Mouse (Mus musculus) skeletal muscle tissue, postnatal 0 days (tissue): ENCODE measurements around the gene Gm8113. TPM values are rescaled to one million over a fixed set of nuclear protein-coding genes. Genes with fewer than 3 reads are reported as not detected.

Source experiments
- polyA plus RNA-seq: library from polyadenylated mRNA; unstranded; fragments of >200 nt; fragmentation: Nextera tagmentation; extraction: Ambion mirVana; gene quantifications from 2 replicates; pipeline ENCODE4 v1.2.1, GENCODE M21; 2015

Gm8113 gene
- 0.94 and 1.1 TPM in 2 replicates for polyA plus RNA-seq

GRCm38 (mm10) chr14:43924688-43925403, at the start of gene Gm8113:
Gene Gm8113, plus strand, starts transcription at chr14:43925390.

GRCm38 (mm10) chr14:43875417-43875816, 49.8 kb upstream of the Gm8113 start, which contains the start of gene Ear1:
Gene Ear1, minus strand, starts transcription at chr14:43875517.

GRCm38 (mm10) chr14:43923459-43923858, 1.7 kb upstream of the Gm8113 start, which contains the start of gene Ear10:
Gene Ear10, minus strand, starts transcription at chr14:43923559.

GRCm38 (mm10) chr14:43956769-43957168, 31.6 kb downstream of the Gm8113 start, which contains the start of gene Ang5:
Gene Ang5, plus strand, starts transcription at chr14:43957069.

Other genes starting within 250 kb of the Gm8113 start
- gene Gm8165, start 248.2 kb upstream of the Gm8113 start, polyA plus RNA-seq = not detected in 2 replicates
- 0.18 and 0.55 TPM in 2 replicates for gene Gm7324, start 227.6 kb upstream of the Gm8113 start, polyA plus RNA-seq
- gene Gm16506, start 197.9 kb upstream of the Gm8113 start, polyA plus RNA-seq = not detected in 2 replicates
- not detected in 2 replicates for gene Gm6526, start 177.5 kb upstream of the Gm8113 start, polyA plus RNA-seq
- gene Gm8180, start 140.6 kb upstream of the Gm8113 start, polyA plus RNA-seq = not detected in 2 replicates
- gene Ear1, start 49.9 kb upstream of the Gm8113 start, polyA plus RNA-seq = not detected in 2 replicates
- not detected in 2 replicates for gene Ear10, start 1.8 kb upstream of the Gm8113 start, polyA plus RNA-seq
- gene Ang5, start 31.7 kb downstream of the Gm8113 start, polyA plus RNA-seq = not detected in 2 replicates
- not detected in 2 replicates for gene Ang6, start 76.9 kb downstream of the Gm8113 start, polyA plus RNA-seq
- 0.26 TPM in 1 of 2 replicates, not detected in the other for gene Ear2, start 177.3 kb downstream of the Gm8113 start, polyA plus RNA-seq
- gene Gm3327, start 198.5 kb downstream of the Gm8113 start, polyA plus RNA-seq = not detected in 2 replicates